Mouse (Mus musculus) erythroblast, embryonic 14.5 days (primary cell): ENCODE measurements around the gene Psd4. TPM values are rescaled to one million over a fixed set of nuclear protein-coding genes. Genes with fewer than 3 reads are reported as not detected.

Source experiments
- H3K27me3 ChIP-seq: 2 replicates; pipeline ENCODE4 v1.6.1; 2012; ENCODE audit warnings: inconsistent platforms; ENCODE audit not compliant: control insufficient read depth
- H3K36me3 ChIP-seq: 2 replicates; pipeline ENCODE4 v1.6.1; 2012; ENCODE audit warnings: mild to moderate bottlenecking, inconsistent platforms; ENCODE audit not compliant: control insufficient read depth
- H3K4me1 ChIP-seq: 2 replicates; pipeline ENCODE4 v1.6.1; 2012; ENCODE audit warnings: inconsistent platforms; ENCODE audit not compliant: control insufficient read depth
- H3K4me3 ChIP-seq: replicated peaks from 2 replicates; pipeline ENCODE3; 2012; ENCODE audit warnings: moderate library complexity, mild to moderate bottlenecking, inconsistent platforms
- H3K9me3 ChIP-seq: 2 replicates; pipeline ENCODE4 v1.6.1; 2012; ENCODE audit warnings: low read length, inconsistent platforms, mixed read lengths; ENCODE audit not compliant: control insufficient read depth
- GATA1 ChIP-seq: IDR thresholded peaks from 2 replicates; pipeline ENCODE4 v1.6.1; 2012; ENCODE audit warnings: low read length, inconsistent platforms, mixed read lengths
- TAL1 ChIP-seq: IDR thresholded peaks from 3 replicates; pipeline ENCODE4 v1.6.1; 2012; ENCODE audit warnings: low read length, inconsistent platforms, mixed read lengths
- polyA plus RNA-seq: library from polyadenylated mRNA; stranded (reverse); fragments of >175 nt; gene quantifications from 2 replicates; pipeline ENCODE4 v1.2.3, GENCODE M21; 2012

The Psd4 gene
- polyA plus RNA-seq, 1 experiment: 0.51 TPM

DNA sequence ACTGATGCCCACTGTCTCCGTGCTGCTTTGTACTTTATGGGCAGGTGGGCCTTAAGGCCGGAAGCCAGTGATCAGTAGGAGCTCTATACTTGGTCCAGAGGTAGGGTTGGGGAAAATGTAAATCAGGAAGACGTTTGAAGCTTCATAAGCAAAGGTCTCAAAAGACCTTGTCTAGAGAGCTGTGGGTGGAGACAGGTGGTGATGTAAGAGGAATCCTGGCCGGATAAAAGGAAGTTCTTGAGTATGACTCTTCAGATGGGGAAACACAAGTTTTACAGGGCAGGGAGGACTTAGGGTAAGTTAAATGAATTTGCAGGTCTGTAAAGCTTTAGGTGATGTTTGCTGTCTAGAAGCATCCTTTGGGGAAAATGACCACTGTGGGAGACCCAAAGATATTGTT, 81.7 kb downstream of the Psd4 start:
- Histone ChIP-seq H3K4me1 (no peaks in the 10 kb centered on the region), H3K9me3 (no peaks in the 10 kb centered on the region), H3K27me3 (no peaks in the 10 kb centered on the region), H3K36me3 (no peaks in the 10 kb centered on the region), H3K4me3 (no peak overlapping the region)
- TF ChIP-seq TAL1: no peak
- no peak for TF ChIP-seq GATA1

GRCm38 (mm10) chr2:24453206-24453605, 85.8 kb downstream of the Psd4 start:
- H3K36me3 ChIP-seq: no peaks in the 10 kb centered on the region
- H3K4me1 ChIP-seq: no peaks in the 10 kb centered on the region
- H3K27me3 ChIP-seq: no peaks in the 10 kb centered on the region
- H3K9me3 ChIP-seq: no peaks in the 10 kb centered on the region
- TF ChIP-seq GATA1 (no peak), TAL1 (no peak)
- no peak overlapping the region for H3K4me3 ChIP-seq

DNA sequence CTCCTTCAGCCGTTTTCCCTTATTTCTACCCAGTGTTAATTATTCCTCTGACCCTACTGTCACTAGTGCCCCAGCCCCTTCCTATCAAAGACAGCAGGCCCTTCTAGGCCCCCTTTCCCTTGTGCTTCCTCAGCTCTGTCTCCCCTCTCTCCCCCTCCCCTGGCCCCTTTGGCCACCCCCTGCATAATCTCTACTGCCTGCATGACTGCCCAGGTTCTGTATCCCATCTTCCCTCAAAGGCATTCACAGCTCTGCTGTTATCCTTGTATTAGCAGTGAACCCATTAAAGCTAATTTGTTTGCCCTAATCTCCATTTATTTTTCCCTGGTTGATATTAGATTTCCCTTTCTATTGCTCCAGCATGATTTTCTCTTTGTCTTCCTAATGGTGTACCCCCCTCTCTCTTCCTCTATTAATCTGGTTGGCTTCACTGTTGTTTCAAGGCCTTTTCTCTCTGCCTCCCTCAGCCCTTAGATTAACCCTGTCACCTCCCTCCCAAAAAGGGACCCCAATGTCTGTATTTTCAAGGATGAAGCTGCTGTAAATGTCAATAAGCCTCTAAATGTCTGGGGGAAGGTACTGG, 87.1 kb downstream of the Psd4 start:
- no peaks in the 10 kb centered on the region for H3K27me3 ChIP-seq
- H3K4me1 ChIP-seq: no peaks in the 10 kb centered on the region
- TF ChIP-seq GATA1 (no peak), TAL1 (no peak)
- no peaks in the 10 kb centered on the region for H3K36me3 ChIP-seq
- no peak overlapping the region for H3K4me3 ChIP-seq
- H3K9me3 ChIP-seq: no peaks in the 10 kb centered on the region

DNA sequence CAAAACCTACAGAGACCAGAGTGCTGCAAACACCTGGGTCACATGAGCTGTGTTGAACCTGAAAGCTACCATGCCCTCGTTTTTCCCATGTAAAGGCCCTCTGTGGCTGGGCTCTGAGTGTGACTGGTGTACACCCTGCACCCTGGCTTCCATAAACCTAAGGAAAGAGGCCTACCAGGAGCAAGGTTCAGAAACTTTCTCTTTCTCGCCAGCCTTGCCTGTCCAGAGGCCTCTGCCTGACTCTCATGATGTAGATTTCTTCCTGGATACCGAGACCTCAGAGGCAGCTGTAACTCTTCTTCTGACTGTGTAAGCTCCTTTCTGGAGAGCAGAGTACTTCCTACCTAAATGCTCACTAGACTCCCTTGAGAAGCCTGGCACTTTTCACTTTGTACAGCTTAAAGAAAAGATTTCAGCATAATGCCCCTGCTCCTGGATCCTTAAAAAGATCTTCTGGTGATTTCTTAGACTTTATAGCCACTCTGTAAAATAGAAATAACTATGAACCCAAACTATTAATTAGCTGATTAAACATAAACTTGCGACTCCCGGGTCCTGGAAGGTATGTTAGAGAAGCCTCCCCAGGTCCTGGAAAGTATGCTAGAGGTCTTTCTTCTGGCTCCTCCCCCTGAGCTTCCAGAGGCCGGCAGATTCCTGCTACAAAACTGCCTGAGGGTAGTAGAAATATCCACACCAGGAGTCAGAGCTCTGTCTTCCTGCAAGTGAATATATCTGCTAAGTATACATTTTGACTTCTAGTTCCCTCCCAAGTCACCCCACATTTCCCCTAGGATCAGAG, 87.9 kb downstream of the Psd4 start:
- Histone ChIP-seq H3K36me3 (no peaks in the 10 kb centered on the region), H3K4me1 (no peaks in the 10 kb centered on the region), H3K9me3 (no peaks in the 10 kb centered on the region), H3K27me3 (no peaks in the 10 kb centered on the region), H3K4me3 (no peak overlapping the region)
- TF ChIP-seq TAL1 (no peak), GATA1 (no peak)

GRCm38 (mm10) chr2:24456841-24457240, 89.5 kb downstream of the Psd4 start:
- TF ChIP-seq TAL1: no peak
- TF ChIP-seq GATA1: no peak
- no peak overlapping the region for H3K4me3 ChIP-seq

DNA sequence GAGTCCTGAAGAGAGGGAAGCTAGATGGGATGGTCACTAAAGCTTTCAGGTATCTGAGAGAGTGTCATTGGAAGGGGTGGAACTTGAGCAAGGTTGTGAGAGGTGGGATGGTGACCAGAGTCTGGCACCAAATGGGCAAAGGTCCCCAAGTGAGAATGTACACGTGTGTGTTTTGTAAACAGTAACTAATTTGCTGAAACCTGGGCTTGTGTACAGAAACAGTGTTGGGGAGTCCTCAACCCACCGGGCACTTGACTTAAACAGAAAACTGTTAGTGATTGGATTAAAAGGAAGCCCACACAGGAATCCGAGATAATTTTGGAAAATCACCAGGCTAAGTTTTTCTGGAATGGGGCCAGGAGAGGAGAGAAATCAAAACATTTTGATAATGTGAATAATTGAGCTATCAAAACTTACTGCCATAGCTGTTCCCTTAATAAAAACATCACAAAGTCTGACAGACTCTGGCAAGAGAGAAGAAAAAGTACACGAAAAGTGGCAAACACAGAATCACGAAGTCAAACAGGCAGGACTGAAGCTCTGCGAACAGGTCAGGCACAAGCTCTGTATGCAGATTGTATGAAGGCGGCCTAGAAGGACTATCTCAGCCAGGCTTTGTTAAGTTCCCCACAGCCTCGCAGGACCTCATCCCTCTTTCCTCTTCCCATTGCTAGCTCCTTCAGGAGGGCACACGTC, 92.9 kb downstream of the Psd4 start:
- TF ChIP-seq TAL1: no peak
- H3K36me3 ChIP-seq: no peaks in the 10 kb centered on the region

More at GRCm38 (mm10) chr2:24456841-24457240, 89.5 kb downstream of the Psd4 start:
- Histone ChIP-seq H3K36me3 (no peaks in the 10 kb centered on the region), H3K9me3 (no peaks in the 10 kb centered on the region), H3K4me1 (peaks cover 1% of the 10 kb centered on the region; the same call in 1 of the 2 replicates), H3K27me3 (no peaks in the 10 kb centered on the region)

GRCm38 (mm10) chr2:24460808-24461127, 93.4 kb downstream of the Psd4 start:
- Histone ChIP-seq H3K36me3 (no peaks in the 10 kb centered on the region), H3K27me3 (no peaks in the 10 kb centered on the region), H3K4me3 (no peak overlapping the region), H3K9me3 (no peaks in the 10 kb centered on the region), H3K4me1 (peaks cover 1% of the 10 kb centered on the region; the same call in 1 of the 2 replicates)
- TF ChIP-seq GATA1 (no peak), TAL1 (no peak)

More for the DNA sequence above, 92.9 kb downstream of the Psd4 start:
- no peaks in the 10 kb centered on the region for H3K9me3 ChIP-seq
- no peaks in the 10 kb centered on the region for H3K27me3 ChIP-seq
- peaks cover 1% of the 10 kb centered on the region; the same call in 1 of the 2 replicates for H3K4me1 ChIP-seq
- no peak overlapping the region for H3K4me3 ChIP-seq

Other genes with a start within 250 kb of the Psd4 start
- gene Il1f8, start 214.4 kb upstream of the Psd4 start, polyA plus RNA-seq: not detected in 2 replicates
- not detected in 2 replicates for gene Il1f9, start 181.1 kb upstream of the Psd4 start, polyA plus RNA-seq
- not detected in 2 replicates for gene Il1f6, start 152.2 kb upstream of the Psd4 start, polyA plus RNA-seq
- not detected in 2 replicates for gene Il1f5, start 90.6 kb upstream of the Psd4 start, polyA plus RNA-seq
- gene Il1f10, start 76.4 kb upstream of the Psd4 start, polyA plus RNA-seq: not detected in 2 replicates
- gene Il1rn, start 30.7 kb upstream of the Psd4 start, polyA plus RNA-seq: not detected in 2 replicates
- not detected in 2 replicates for gene Pax8, start 108.0 kb downstream of the Psd4 start, polyA plus RNA-seq